Mouse (Mus musculus) mesoderm, embryonic 11.5 days (tissue): ENCODE results near the gene Mtch1.
"Not testable (repeated sequence)": the region's sequence is repeated elsewhere in the genome, so short reads cannot be mapped to it uniquely, and the experiment has no call there.

Experiments used
- DNase-seq: peaks from one replicate; pipeline ENCODE4 v3.0.0-alpha.2; 2012; ENCODE audit warnings: low read depth, low spot score

Mtch1 gene

GRCm38 (mm10) chr17:29347645-29348256, at the start of gene Mtch1:
Gene Mtch1, minus strand, starts transcription at chr17:29347934.
- DNase-seq, result peak; percentile 99

- DNase-seq, result peak; percentile 94
Measured at GRCm38 (mm10) chr17:29396821-29397242, 49.1 kb upstream of the Mtch1 start.

- no peak for DNase-seq
Measured at GRCm38 (mm10) chr17:29396056-29396799, 48.5 kb upstream of the Mtch1 start.

- DNase-seq, result no peak
Measured at GRCm38 (mm10) chr17:29395381-29395780, 47.6 kb upstream of the Mtch1 start.

GRCm38 (mm10) chr17:29394761-29395160, 47.0 kb upstream of the Mtch1 start:
- not testable (repeated sequence) for DNase-seq

GRCm38 (mm10) chr17:29394106-29394760, 46.5 kb upstream of the Mtch1 start:
- DNase-seq, result no peak

- no peak for DNase-seq
Measured at GRCm38 (mm10) chr17:29393335-29394089, 45.8 kb upstream of the Mtch1 start.

GRCm38 (mm10) chr17:29391280-29391679, 43.5 kb upstream of the Mtch1 start:
- no peak for DNase-seq

- DNase-seq, result no peak
Measured at GRCm38 (mm10) chr17:29388978-29389377, 41.2 kb upstream of the Mtch1 start.

GRCm38 (mm10) chr17:29385746-29386145, 38.0 kb upstream of the Mtch1 start:
- DNase-seq, result no peak

GRCm38 (mm10) chr17:29384850-29385438, 37.2 kb upstream of the Mtch1 start:
- no peak for DNase-seq

GRCm38 (mm10) chr17:29383923-29384322, 36.2 kb upstream of the Mtch1 start:
- no peak for DNase-seq

GRCm38 (mm10) chr17:29382417-29382816, 34.7 kb upstream of the Mtch1 start:
- DNase-seq, result no peak

- peak; percentile 85 for DNase-seq
Measured at GRCm38 (mm10) chr17:29381472-29381871, 33.7 kb upstream of the Mtch1 start.

- no peak for DNase-seq
Measured at GRCm38 (mm10) chr17:29380241-29380640, 32.5 kb upstream of the Mtch1 start.

GRCm38 (mm10) chr17:29378056-29378455, 30.3 kb upstream of the Mtch1 start:
- DNase-seq, result no peak

- no peak for DNase-seq
Measured at GRCm38 (mm10) chr17:29375871-29376270, 28.1 kb upstream of the Mtch1 start.

GRCm38 (mm10) chr17:29370984-29371723, 23.4 kb upstream of the Mtch1 start:
- DNase-seq, result peak; percentile 93

GRCm38 (mm10) chr17:29368726-29369125, 21.0 kb upstream of the Mtch1 start:
- DNase-seq, result no peak

GRCm38 (mm10) chr17:29365105-29365621, 17.4 kb upstream of the Mtch1 start:
- DNase-seq, result no peak

GRCm38 (mm10) chr17:29363109-29363508, 15.4 kb upstream of the Mtch1 start:
- no peak for DNase-seq
